Mouse (Mus musculus) c-Kit-negative CD71-positive TER-119-positive erythroid progenitor cells, embryonic 14.5 days (primary cell): Measurements from ENCODE around the gene Ankzf1.
"Not testable (repeated sequence)": the region's sequence is repeated elsewhere in the genome, so short reads cannot be mapped to it uniquely, and the experiment has no call there.

Source experiments
- DNase-seq: peaks from one replicate; pipeline ENCODE4 v3.0.0-alpha.2; 2013; ENCODE audit warnings: low read depth, low spot score

Gene Ankzf1

GRCm38 (mm10) chr1:75223532-75223931, 31.6 kb downstream of the Ankzf1 start:
- no peak for DNase-seq

GRCm38 (mm10) chr1:75225473-75225872, 33.5 kb downstream of the Ankzf1 start:
- no peak for DNase-seq

DNA sequence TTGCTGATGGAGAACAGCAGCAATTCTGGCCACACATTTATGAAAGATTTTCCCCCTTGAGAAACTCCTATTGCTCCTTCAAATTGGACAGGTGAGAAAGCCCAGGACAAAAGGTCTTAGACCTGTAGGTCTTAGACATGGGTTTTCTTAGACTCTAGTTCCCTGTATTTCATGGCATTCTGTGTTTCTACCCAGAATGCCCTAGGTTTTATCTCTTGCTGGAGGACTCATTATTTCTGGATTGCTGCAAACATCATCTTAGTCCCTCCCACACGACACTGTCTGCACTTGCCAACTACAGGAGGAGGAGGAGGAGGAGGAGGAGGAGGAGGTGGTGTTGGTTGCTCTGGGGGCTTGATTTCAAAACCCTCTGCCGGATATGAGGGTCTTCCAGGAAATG, 34.2 kb downstream of the Ankzf1 start:
- no peak for DNase-seq

DNA sequence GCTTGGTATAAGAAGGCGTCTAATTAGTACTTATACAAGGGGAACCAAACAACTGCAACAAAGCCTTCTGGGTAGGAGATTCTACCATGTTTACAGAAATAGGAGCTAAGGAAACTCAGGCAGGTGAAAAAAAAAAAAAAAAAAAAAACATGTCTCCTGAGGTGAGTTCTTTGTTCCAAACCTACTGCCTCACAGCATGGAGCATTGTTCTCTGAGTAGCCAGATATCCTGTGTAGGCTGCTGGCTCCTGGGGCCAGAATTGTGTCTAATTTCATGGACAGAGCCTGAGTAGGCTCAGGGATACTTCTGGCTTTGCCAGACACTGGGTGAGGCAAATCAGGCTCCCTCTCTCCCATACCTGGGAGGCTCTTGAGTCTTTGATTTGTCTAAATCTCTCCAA, 35.7 kb downstream of the Ankzf1 start:
- DNase-seq, result no peak

DNA sequence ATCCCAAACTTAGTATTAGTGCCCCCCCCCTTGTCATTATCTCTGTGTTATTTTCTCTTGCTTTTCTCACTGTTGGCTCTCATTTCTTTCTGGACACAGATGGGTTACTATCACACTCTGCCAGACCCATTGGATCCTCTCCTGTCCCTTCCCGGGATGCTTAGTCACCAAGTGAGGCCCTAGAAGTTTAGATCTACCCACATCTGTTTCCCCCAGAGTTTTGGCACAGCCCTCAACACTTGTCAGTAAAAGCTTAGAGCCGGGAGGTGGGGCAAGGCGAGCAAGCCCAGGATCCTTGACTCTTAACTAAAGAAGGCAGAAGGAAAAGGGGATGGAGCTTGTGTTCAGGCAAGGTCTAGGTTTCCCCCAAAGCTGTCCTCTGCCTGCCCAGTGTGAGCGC, 37.2 kb downstream of the Ankzf1 start:
- no peak for DNase-seq

DNA sequence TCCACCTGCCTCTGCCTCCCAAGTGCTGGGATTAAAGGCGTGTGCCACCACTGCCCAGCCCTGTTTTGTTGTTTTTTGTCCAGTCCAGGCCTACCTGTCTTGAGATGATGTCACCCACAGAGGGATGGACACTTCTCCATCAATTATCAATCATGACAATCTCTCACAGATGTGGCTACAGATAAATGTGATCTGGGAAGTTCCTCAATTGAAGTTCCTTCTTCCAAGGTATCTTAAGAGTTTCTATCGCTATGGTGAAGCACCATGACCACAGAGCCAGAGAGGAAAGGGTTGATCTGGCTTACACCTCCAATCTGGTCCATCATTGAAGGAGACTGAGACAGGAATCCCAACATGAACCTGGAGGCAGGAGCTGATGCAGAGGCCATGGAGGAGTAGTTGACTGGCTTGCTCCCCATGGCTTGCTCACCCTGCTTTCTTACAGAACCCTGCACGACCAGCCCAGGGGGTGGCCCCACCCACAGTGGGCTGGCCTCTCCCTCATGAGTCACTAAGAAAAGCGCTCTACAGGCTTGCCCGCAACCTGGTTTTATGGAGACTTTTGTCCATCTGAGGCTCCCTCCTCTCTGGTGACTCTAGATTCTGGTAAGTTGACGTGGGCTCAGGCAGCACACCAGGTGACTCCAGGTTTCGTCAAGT, 38.5 kb downstream of the Ankzf1 start:
- no peak for DNase-seq

- DNase-seq, result no peak
Measured at GRCm38 (mm10) chr1:75231224-75231623, 39.3 kb downstream of the Ankzf1 start.

DNA sequence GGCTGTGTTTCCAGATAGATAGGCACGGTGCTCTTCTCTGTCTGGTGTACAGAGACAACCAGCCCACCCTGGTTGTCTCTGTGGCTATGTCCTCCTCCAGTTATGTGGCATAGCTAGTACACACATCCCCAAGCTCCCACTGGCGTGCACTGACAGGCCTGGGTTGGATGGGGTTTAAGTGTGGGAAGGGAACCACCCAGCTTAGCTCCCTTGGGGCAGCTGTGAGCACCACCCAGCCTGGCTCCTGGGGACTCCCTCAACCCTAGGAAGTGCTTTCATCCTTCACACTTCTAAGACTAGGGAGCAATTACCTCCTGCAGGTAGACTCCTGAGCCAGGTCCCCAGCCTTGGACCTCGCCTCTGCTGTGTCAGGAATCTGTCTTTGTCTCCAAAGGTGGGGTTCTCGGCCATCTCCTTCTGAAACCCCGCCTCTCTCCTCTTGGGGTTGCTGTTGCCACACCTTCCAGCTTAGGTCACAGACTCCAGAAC, 39.8 kb downstream of the Ankzf1 start, which contains the start of gene A630095N17Rik:
Gene A630095N17Rik (minus strand): TSS at position 439 of the 489 bp plus-strand sequence.
- DNase-seq, result no peak

GRCm38 (mm10) chr1:75232489-75232888, 40.5 kb downstream of the Ankzf1 start:
- DNase-seq, result not testable (repeated sequence)

DNA sequence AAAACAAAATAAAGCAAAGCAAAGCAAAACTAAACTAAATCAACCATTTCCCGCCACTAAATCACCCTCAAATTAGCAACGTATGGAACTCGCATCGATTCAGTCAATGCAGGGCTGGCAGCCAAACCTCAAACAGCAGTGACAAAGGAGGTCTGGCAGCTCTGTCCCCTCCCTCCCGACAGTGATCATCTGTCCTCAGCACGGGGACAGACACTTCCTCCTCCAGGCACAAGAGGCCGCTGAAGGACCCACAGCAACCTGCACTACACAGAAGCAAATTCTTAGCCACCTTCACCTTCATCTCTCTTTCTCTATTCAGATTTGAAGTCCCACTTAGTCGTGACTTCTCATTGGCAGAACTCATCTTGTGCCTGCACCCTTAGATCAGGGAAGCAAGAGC, 42.7 kb downstream of the Ankzf1 start:
- DNase-seq, result no peak

GRCm38 (mm10) chr1:75236117-75237050, 44.4 kb downstream of the Ankzf1 start, which contains the start of gene Dnajb2:
Gene Dnajb2, plus strand, starts transcription at chr1:75236406.
- peak; percentile 88 for DNase-seq

GRCm38 (mm10) chr1:75239591-75239990, 47.6 kb downstream of the Ankzf1 start:
- no peak for DNase-seq

GRCm38 (mm10) chr1:75243411-75243810, 51.5 kb downstream of the Ankzf1 start:
- DNase-seq, result no peak

- DNase-seq, result no peak
Measured at GRCm38 (mm10) chr1:75244175-75244826, 52.4 kb downstream of the Ankzf1 start.

- no peak for DNase-seq
Measured at GRCm38 (mm10) chr1:75244836-75245235, 52.9 kb downstream of the Ankzf1 start.

DNA sequence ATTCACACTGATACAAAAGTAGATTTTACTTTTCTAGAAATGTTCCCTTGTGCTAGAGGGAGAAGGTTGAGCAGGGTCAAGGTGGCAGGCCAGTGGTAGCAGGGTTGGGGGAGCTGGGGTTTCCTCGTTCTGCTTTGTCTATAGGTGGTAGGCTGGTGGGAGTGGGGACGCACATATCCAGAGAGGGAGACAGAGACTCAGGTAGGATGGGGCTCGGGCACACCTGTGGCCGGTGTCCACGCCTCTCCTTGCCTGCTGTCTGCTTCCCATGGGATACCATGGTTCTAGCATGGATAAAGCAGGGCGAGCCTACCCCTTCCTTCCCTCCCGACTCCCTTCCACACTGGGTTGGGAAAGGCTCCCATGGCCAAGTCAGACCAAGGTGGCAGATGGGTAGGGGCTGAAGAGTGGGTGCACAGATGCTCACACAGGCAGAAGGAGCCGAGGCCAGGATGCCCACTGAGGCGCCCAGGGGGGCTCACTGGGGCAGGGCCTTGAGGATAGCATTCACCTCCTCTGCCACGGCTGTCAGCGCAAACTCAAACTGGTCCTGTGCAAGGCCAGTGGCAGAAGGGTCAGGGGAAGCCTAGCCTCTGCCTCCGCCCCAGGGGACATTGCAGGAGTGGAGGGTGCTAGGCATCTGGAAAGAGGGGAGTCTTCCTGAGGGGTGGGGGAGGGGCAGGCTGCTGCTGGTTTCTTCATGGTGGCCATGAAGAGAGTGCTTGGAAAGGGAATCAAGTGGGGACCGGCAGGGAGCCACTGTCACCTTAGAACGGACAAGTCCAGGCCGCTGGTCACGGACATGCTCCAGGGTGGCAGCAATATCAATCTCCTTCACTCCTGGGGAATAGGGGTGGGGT, 55.4 kb downstream of the Ankzf1 start:
- DNase-seq, result no peak

- DNase-seq, result no peak
Measured at GRCm38 (mm10) chr1:75248041-75248772, 56.3 kb downstream of the Ankzf1 start.
